Mouse (Mus musculus) midbrain, postnatal 0 days (tissue): Measurements from ENCODE around the gene Rasgef1b. TPM values are rescaled to one million over a fixed set of nuclear protein-coding genes. Genes with fewer than 3 reads are reported as not detected.

Experiments
- ATAC-seq: fragments of 200-750 bp; cut with Nextera tagmentation; 2 replicates; pipeline ENCODE4 v1.8.0; 2017; ENCODE audit warnings: moderate number of reproducible peaks, mild to moderate bottlenecking, moderate TSS enrichment, moderate library complexity; ENCODE audit not compliant: low FRiP score
- DNase-seq: peaks from one replicate; pipeline ENCODE4 v3.0.0-alpha.2; 2015; ENCODE audit warnings: low spot score
- H3K27ac ChIP-seq: fragments of 300-500 bp; sonication (generic); 2 replicates; pipeline ENCODE4 v1.5.1; 2014; ENCODE audit warnings: low read depth, mild to moderate bottlenecking, low read length, mixed read lengths
- H3K27me3 ChIP-seq: fragments of 300-500 bp; sonication (generic); 2 replicates; pipeline ENCODE4 v1.6.1; 2014; ENCODE audit warnings: low read length, control low read depth, mixed read lengths; ENCODE audit not compliant: insufficient read depth
- H3K36me3 ChIP-seq: fragments of 300-500 bp; sonication (generic); 2 replicates; pipeline ENCODE4 v1.6.1; 2014; ENCODE audit warnings: low read length, control low read depth, mixed read lengths; ENCODE audit not compliant: insufficient read depth
- H3K4me1 ChIP-seq: fragments of 300-500 bp; sonication (generic); 2 replicates; pipeline ENCODE4 v1.6.1; 2014; ENCODE audit warnings: mild to moderate bottlenecking, control low read depth, antibody characterized with exemption, low read length, mixed read lengths; ENCODE audit not compliant: insufficient read depth
- H3K4me2 ChIP-seq: fragments of 300-500 bp; sonication (generic); 2 replicates; pipeline ENCODE4 v1.6.1; 2014; ENCODE audit warnings: low read depth, mild to moderate bottlenecking, low read length, mixed read lengths; ENCODE audit not compliant: poor library complexity, severe bottlenecking
- H3K4me3 ChIP-seq: fragments of 300-500 bp; sonication (generic); 2 replicates; pipeline ENCODE4 v1.5.1; 2014; ENCODE audit warnings: low read depth, mild to moderate bottlenecking, low read length, moderate library complexity
- H3K9ac ChIP-seq: fragments of 300-500 bp; sonication (generic); replicated peaks from 2 replicates; pipeline ENCODE4 v1.6.1; 2014; ENCODE audit warnings: mild to moderate bottlenecking, low read length, moderate library complexity, mixed read lengths; ENCODE audit not compliant: poor library complexity, severe bottlenecking
- H3K9me3 ChIP-seq: fragments of 300-500 bp; sonication (generic); 2 replicates; pipeline ENCODE4 v1.6.1; 2016; ENCODE audit warnings: low read length, control low read depth
- CTCF ChIP-seq: IDR thresholded peaks from 2 replicates; pipeline ENCODE4 v1.5.1; 2016; ENCODE audit warnings: antibody characterized with exemption, mild to moderate bottlenecking
- WGBS: fragments of 180-500 bp; shearing (Covaris S2); extraction: QIAGEN DNeasy Blood & Tissue Kit; methylation state at CpG from one replicate; pipeline ENCODE4 v1.1.7; 2014; 5-methylcytosine and 5-hydroxymethylcytosine counted together
- polyA plus RNA-seq: library from polyadenylated mRNA; unstranded; fragments of >200 nt; fragmentation: Nextera tagmentation; extraction: Ambion mirVana; gene quantifications from 2 replicates; pipeline ENCODE4 v1.2.1, GENCODE M21; 2015
- total RNA-seq: library from RNA; depleted of rRNA; stranded (reverse); fragments of >200 nt; gene quantifications from 2 replicates; pipeline ENCODE4 v1.2.3, GENCODE M21; 2014

Gene Rasgef1b
- total and polyA plus RNA-seq, 2 experiments from 2014 or later: 36.0 to 44.6 TPM

GRCm38 (mm10) chr5:99488479-99489158 lies 240.2 kb downstream of the Rasgef1b start:
- H3K4me2 ChIP-seq: no peak overlapping the region
- no peaks in the 10 kb centered on the region for H3K4me1 ChIP-seq
- DNase-seq: no peak
- no peak for ATAC-seq
- H3K36me3 ChIP-seq: no peaks in the 10 kb centered on the region
- TF ChIP-seq CTCF: no peak
- no peak overlapping the region for H3K4me3 ChIP-seq
- no peaks in the 10 kb centered on the region for H3K9me3 ChIP-seq
- no peaks in the 10 kb centered on the region for H3K27me3 ChIP-seq
- no peak overlapping the region for H3K9ac ChIP-seq
- 90% methylated on average over 6 of the region's 6 CpGs for WGBS
- no peak overlapping the region for H3K27ac ChIP-seq

GRCm38 (mm10) chr5:99487009-99487858 lies 241.6 kb downstream of the Rasgef1b start:
- ATAC-seq: no peak
- H3K9me3 ChIP-seq: no peaks in the 10 kb centered on the region
- no peak overlapping the region for H3K9ac ChIP-seq
- no peaks in the 10 kb centered on the region for H3K36me3 ChIP-seq
- no peaks in the 10 kb centered on the region for H3K4me1 ChIP-seq
- H3K27ac ChIP-seq: no peak overlapping the region
- DNase-seq: peak; percentile 44
- no peak overlapping the region for H3K4me3 ChIP-seq
- no peak for TF ChIP-seq CTCF
- WGBS: 55% methylated on average over 5 of the region's 5 CpGs
- no peaks in the 10 kb centered on the region for H3K27me3 ChIP-seq
- no peak overlapping the region for H3K4me2 ChIP-seq

- H3K27me3 ChIP-seq: no peaks in the 10 kb centered on the region
- no peak for ATAC-seq
- no peaks in the 10 kb centered on the region for H3K36me3 ChIP-seq
- H3K4me1 ChIP-seq: peaks cover 7% of the 10 kb centered on the region
- 89% methylated on average over 5 of the region's 5 CpGs for WGBS
- H3K4me3 ChIP-seq: no peak overlapping the region
- no peak overlapping the region for H3K4me2 ChIP-seq
- H3K9me3 ChIP-seq: no peaks in the 10 kb centered on the region
- no peak for TF ChIP-seq CTCF
- H3K27ac ChIP-seq: no peak overlapping the region
- no peak overlapping the region for H3K9ac ChIP-seq
- no peak for DNase-seq
Observed at GRCm38 (mm10) chr5:99483162-99483561, 245.7 kb downstream of the Rasgef1b start.

GRCm38 (mm10) chr5:99482524-99482923 lies 246.3 kb downstream of the Rasgef1b start:
- ATAC-seq (no peak), DNase-seq (no peak)
- H3K27me3 ChIP-seq: no peaks in the 10 kb centered on the region
- WGBS: 90% methylated on average over 6 of the region's 6 CpGs
- no peaks in the 10 kb centered on the region for H3K9me3 ChIP-seq
- peaks cover 7% of the 10 kb centered on the region for H3K4me1 ChIP-seq
- H3K9ac ChIP-seq: no peak overlapping the region
- TF ChIP-seq CTCF: no peak
- H3K4me3 ChIP-seq: no peak overlapping the region
- H3K36me3 ChIP-seq: no peaks in the 10 kb centered on the region
- no peak overlapping the region for H3K27ac ChIP-seq
- no peak overlapping the region for H3K4me2 ChIP-seq

GRCm38 (mm10) chr5:99482016-99482415 lies 246.8 kb downstream of the Rasgef1b start:
- H3K4me2 ChIP-seq: no peak overlapping the region
- DNase-seq: no peak

More at GRCm38 (mm10) chr5:99482016-99482415, 246.8 kb downstream of the Rasgef1b start:
- Histone ChIP-seq H3K27ac (no peak overlapping the region), H3K9ac (no peak overlapping the region), H3K9me3 (no peaks in the 10 kb centered on the region), H3K4me1 (peaks cover 7% of the 10 kb centered on the region), H3K4me3 (no peak overlapping the region), H3K27me3 (no peaks in the 10 kb centered on the region), H3K36me3 (no peaks in the 10 kb centered on the region)
- no peak for ATAC-seq
- no peak for TF ChIP-seq CTCF
- WGBS: 94% methylated on average over 7 of the region's 7 CpGs
